Mouse (Mus musculus) heart, adult 2 months (tissue): ENCODE results near the gene Flnb.

Source experiments
- CTCF ChIP-seq: fragments of 200-600 bp; IDR thresholded peaks from 2 replicates; pipeline ENCODE4 v1.8.1; 2022; ENCODE audit warnings: antibody characterized with exemption, mild to moderate bottlenecking, moderate library complexity
- EP300 ChIP-seq: fragments of 200-500 bp; IDR thresholded peaks from 2 replicates; pipeline ENCODE4 v1.6.1; 2011; ENCODE audit warnings: low read depth, low read length, control low read depth; ENCODE audit not compliant: insufficient read depth
- POLR2A ChIP-seq: fragments of 200-500 bp; IDR thresholded peaks from 2 replicates; pipeline ENCODE4 v1.6.1; 2011; ENCODE audit warnings: mild to moderate bottlenecking, low read depth, low read length, control low read depth; ENCODE audit not compliant: insufficient read depth

GRCm38 (mm10) chr14:7882050-7882449 lies 64.3 kb downstream of the Flnb start:
- TF ChIP-seq CTCF: no peak
- no peak for TF ChIP-seq EP300
- no peak for TF ChIP-seq POLR2A
